Mouse (Mus musculus): ENCODE measurements at regions not wholly inside any gene's neighbourhood (a gene's known extent, or its start where the extent isn't known, plus 50 kb on each side); places are given as distances from the start of the nearest gene placed in this dataset.

DNA sequence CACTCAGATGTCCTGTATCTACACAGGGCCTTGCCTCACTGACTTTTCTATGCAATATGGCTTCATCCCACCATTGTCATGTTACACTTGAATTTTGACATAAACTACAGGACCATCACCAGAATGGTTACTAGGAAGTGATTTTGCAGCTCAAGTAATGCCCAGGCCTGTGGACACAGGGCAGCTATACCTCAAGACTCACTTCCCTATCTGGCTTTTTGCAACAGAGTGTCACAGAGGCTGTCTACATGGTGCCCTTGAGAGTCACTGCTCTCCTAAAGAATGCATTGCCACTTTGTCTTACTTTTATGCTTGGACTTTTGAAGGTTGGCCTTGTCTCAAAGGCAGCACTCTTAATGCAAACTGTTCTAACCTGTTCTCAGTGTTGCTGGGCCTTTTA, 139.7 kb downstream of the Ankrd16 start:
- TF ChIP-seq ZKSCAN1 (IDR thresholded peaks at IDR 0.05; ENCODE audit: borderline replicate concordance, low read depth, low read length) (no peak), CTCF (conservative IDR thresholded peaks at IDR 0.05 in 1 of 2, IDR thresholded peaks at IDR 0.05 in 1 of 2; ENCODE audit: low read depth in 2 of 2, low read length in 2 of 2) (no peak), MAZ (IDR thresholded peaks at IDR 0.05; ENCODE audit: low read depth, low read length) (no peak), KAT2A (IDR thresholded peaks at IDR 0.05; ENCODE audit: insufficient replicate concordance, low read length) (no peak), ZMIZ1 (IDR thresholded peaks at IDR 0.05; ENCODE audit: low read depth, low read length) (no peak), PAX5 (IDR thresholded peaks at IDR 0.05; ENCODE audit: low read length) (no peak), RCOR1 (conservative IDR thresholded peaks at IDR 0.05; ENCODE audit: low read depth, low read length) (no peak), ELF1 (IDR thresholded peaks at IDR 0.05; ENCODE audit: low read depth, low read length) (no peak)

Measured in CH12.LX (cell line).